Mouse (Mus musculus) splenic B cell, adult 2 months (primary cell): Measurements from ENCODE around the gene Txndc8.

Experiments used
- DNase-seq: peaks from one replicate; pipeline ENCODE4 v3.0.0-alpha.2; 2011; ENCODE audit warnings: low read depth, low spot score
- H3K27me3 ChIP-seq: 2 replicates; pipeline ENCODE4 v1.6.1; 2012; ENCODE audit warnings: mild to moderate bottlenecking, low read length, moderate library complexity, mixed read lengths; ENCODE audit not compliant: control insufficient read depth, poor library complexity, insufficient read depth, severe bottlenecking
- H3K36me3 ChIP-seq: 2 replicates; pipeline ENCODE4 v1.6.1; 2012; ENCODE audit warnings: mild to moderate bottlenecking, low read length, moderate library complexity, mixed read lengths; ENCODE audit not compliant: control insufficient read depth, poor library complexity, insufficient read depth, severe bottlenecking

Txndc8 gene

DNA sequence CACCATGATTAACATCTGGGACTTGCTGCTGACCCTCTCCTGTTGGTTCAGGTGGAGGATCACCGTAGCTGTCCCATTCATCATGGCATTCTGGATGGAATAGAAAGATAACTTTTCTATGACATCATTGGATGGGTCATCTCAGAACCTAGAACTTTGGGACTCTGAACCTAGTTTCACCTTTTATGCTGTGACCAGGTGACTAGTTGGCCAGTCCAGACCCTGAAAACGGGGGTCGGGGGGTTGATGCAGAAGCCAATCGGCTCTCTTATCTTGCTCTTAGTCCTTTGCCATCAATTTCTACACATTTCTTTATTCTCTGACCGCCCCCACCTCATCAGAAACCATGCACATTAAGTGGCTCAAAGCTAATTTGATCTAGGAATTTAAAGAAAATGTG is at the start of gene Txndc8:
Gene Txndc8, minus strand, starts transcription at position 101 of the 400 bp plus-strand sequence.
- no peaks in the 10 kb centered on the region for H3K36me3 ChIP-seq

DNA sequence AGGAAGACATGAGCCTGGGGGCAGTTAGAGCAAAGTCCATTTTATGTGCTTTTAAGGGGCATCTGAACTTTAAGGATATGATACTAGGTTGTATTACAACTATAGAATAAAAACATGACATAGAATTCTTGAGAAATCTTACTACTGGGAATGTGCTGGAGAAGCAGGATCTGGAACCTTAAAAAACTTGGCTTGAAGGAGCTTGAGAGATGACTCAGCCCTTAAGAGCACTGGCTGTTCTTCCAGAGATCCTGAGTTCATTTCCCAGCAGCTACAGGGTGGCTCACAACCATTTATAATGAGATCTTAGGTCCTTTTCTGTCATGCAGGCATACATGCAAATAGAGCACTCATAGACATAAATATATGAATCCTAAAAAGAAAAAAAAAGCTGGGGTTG is 46.7 kb upstream of the Txndc8 start:
- no peak for DNase-seq
- no peaks in the 10 kb centered on the region for H3K36me3 ChIP-seq
- no peaks in the 10 kb centered on the region for H3K27me3 ChIP-seq

More for the DNA sequence above, at the start of gene Txndc8:
- no peak for DNase-seq
- H3K27me3 ChIP-seq: no peaks in the 10 kb centered on the region

DNA sequence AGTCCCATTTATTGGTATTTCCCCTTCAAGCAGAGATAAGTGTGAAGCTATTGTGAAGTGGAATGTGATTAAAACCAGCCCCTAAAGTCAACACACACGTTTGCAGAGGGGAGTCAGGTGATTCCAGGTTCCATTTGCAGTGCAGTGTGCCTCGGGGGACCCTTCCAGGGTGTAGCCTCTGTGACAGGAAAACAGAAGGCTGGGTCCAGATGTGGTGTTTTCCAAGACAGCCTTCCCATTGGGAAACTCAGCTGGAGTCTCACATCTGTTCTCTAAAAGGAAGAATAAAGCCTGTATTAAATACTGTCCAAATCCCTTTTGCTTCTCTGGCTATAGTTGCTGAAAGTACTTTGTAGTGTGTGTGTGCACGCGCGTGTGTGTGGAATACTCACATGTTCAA is 45.5 kb upstream of the Txndc8 start:
- Histone ChIP-seq H3K36me3 (no peaks in the 10 kb centered on the region), H3K27me3 (no peaks in the 10 kb centered on the region)
- no peak for DNase-seq

DNA sequence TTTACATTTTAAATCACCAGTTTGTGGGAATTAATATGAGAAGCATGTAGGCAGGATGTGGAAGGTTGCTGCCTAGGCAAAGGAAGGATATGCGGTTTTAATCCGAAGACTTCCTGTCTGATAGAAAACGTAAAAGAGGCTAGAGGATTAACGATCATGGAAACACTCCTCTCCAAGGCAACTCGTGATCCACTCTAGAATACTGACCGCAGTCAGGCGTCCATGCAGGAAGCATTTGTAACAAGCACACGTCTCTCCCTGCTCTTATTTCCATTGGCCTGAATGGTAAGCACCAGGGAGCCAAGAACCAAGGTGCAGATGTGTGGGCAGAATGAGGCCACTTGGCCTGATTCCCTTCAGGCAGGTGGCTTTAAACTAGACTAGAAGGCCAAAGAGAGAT is 41.8 kb upstream of the Txndc8 start:
- DNase-seq: no peak
- H3K27me3 ChIP-seq: no peaks in the 10 kb centered on the region

DNA sequence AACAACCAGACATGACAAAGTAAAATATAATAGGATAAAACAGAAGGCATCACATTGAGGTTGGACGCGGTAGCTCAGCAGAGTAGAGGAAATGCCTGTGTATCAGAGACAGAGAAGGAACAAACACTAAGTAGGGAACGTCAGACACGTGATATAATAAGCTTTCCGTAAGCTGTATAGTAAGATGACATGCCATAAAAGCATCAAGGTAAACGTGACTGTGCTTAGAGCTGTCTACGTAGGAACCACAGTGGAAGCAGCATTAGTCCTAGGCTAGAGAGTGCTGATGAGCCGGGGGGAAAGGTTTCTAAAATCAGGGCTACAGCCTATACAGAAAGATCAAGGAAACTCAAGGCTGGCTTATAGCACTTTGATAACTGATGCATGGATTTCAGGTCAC is 41.4 kb upstream of the Txndc8 start:
- DNase-seq: no peak
- Histone ChIP-seq H3K27me3 (no peaks in the 10 kb centered on the region), H3K36me3 (no peaks in the 10 kb centered on the region)

More for the DNA sequence above, 41.8 kb upstream of the Txndc8 start:
- H3K36me3 ChIP-seq: no peaks in the 10 kb centered on the region

DNA sequence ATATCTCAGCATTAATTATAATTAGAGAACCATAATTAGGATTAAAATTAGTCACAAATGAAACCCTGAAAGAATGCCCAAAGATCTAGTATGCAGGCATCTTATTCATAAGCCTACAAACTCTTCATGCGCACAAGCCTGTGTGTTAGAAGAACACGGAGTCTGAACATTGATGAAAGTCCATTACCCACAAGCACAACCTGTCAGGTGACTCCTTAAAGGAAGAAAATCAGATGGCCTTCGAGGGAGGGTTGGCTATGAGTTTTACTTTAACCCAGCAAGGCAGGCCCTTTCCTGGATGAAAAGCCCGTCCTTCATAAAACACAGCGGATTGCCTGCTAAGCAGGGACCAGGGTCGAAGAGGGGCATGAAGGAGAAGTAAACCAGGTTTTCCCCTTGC is 35.9 kb upstream of the Txndc8 start:
- no peak for DNase-seq
- Histone ChIP-seq H3K27me3 (no peaks in the 10 kb centered on the region), H3K36me3 (no peaks in the 10 kb centered on the region)

DNA sequence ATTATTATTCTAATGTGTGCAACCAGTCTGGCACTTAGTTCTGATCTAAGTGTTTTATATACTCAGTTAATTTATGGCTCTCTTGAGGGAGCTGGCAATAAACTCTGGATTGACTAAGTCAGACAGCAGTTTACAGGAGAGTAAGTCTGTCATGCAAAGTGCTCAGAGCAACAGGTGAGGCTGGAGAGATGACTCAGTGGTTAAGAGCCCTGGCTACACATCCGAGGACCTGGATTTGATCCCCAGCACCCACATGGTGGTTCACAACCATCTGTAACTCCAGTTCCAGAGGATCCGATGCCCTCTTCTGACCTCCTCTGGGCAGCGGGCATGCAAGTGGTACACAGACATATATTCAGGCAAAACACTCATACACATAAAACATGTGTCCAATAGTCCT is 35.4 kb upstream of the Txndc8 start:
- no peak for DNase-seq
- Histone ChIP-seq H3K36me3 (no peaks in the 10 kb centered on the region), H3K27me3 (no peaks in the 10 kb centered on the region)

DNA sequence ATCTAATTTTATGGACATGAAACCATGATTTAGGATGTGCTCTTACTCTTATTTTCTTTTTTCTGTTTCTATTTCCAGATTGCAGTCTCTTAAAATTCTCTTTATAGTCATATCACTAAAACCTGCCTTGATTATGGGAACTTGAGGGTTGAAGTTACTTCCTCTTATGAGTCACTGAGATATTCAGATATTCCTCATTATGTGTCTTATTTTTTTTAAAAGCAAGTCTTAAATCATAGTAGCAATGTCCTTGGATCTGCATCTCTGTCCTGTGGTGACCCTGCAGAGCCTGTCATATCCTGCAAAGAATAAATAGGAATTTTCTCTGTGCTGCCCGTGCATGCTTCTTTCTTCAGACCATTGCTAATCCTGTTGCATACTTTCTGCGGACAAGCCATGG is 31.2 kb upstream of the Txndc8 start:
- Histone ChIP-seq H3K27me3 (no peaks in the 10 kb centered on the region), H3K36me3 (no peaks in the 10 kb centered on the region)
- no peak for DNase-seq

DNA sequence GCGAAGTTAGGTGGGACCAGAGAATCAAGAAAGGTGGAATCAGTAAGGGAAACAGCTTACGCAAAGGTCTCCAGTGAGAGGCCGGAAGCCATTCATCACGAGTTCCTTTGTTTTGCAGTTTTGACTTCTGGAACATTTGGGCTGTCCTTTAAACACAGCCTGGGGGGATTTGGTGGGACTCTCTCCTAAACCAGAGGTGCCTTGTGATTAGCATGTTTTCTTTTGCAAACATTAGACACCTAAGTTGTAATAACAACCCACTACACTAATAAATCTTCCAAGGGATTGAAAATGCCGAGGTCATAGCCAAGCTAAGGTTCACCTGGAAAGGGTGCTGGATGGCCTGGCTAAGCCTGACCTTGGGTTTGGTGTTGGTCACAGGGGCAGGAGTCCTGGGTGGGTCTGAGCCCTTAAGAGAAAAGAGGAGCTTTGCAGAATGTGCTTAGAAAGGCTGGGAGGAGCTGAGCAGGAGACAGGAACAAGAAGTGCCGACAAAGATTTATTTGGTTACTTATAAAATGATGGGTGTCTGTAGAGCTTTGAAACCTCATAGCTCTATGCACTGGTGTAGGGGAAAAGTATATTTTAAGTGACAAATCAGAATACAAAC is 28.3 kb upstream of the Txndc8 start:
- Histone ChIP-seq H3K36me3 (no peaks in the 10 kb centered on the region), H3K27me3 (no peaks in the 10 kb centered on the region)
- no peak for DNase-seq

DNA sequence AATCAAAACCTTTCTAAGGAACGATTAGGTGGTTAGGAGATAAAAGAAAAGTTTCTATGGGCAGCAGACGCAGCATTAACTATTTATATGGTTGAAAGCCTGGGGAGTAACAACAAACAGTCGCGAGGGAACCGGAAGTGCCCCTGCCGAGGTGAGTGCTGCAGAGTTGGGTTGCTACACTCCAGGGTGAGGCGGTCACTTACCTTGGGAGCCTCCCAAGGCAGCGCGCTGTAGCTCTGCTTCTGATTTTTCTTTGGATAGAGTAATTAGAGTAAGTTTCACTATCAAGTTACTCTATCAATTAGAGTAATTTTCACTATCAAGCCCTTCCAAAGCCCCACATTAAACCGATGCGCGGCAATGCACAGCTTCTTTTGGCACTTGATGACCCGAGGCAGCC is 25.7 kb upstream of the Txndc8 start:
- no peaks in the 10 kb centered on the region for H3K36me3 ChIP-seq
- no peaks in the 10 kb centered on the region for H3K27me3 ChIP-seq

DNA sequence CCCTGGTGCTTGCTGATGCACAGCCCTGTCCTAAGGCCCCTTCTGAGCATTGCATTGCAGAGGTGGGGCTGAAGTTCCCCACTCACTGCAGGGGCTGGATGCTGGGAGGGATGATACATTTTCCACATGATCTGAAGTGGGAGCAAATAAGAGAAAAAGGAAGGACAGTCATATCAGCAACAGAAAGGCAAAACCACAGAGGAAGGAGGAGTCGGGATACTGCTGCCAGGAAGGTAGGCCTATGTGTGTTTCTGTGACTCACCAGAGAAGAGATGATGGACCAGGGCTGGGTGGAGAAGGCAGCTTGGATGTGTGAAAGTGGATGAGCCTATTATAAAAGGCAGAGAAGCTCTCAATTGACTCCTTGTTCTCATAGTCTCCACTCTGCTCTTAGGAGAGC is 23.8 kb upstream of the Txndc8 start:
- no peaks in the 10 kb centered on the region for H3K36me3 ChIP-seq
- no peak for DNase-seq
- no peaks in the 10 kb centered on the region for H3K27me3 ChIP-seq

More for the DNA sequence above, 25.7 kb upstream of the Txndc8 start:
- no peak for DNase-seq

DNA sequence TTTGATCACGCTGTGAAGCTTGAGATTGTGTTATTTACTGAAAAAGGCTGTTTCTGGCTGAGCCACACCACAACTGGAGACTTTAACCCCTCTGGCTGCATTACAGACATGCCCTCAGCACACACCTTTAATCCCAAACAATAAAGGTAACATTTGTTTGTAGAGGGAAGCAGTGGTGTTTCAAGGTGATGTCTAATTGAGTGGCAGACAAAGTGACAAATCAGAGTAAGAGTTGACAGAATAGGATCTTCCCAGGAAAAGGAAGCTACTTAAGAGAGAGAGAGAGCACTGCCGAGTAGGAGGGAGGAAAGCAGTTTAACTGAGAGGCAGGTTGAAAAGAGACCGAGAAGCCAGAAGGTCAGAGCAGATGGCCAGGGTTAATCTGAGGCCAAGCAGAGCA is 5.4 kb downstream of the Txndc8 start:
- Histone ChIP-seq H3K27me3 (no peaks in the 10 kb centered on the region), H3K36me3 (no peaks in the 10 kb centered on the region)
- DNase-seq: no peak

DNA sequence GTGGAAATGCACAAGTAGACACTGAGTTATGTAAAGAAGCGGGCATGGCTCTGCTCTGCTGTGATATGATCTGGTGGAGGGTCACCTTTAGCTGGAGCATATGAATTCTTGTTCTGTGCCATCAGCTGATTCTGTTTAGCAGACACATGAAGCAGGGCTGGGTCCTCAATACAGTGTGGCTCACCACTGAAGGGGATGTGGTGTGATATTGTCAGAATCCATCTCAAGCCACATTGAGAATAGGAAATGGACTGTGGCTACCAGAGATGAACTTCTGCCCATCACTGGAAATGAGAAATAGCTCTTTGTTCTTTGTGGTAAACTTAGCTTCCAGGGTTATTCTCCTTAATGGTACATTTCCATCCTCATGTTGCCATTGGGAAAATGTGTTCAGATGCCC is 17.5 kb downstream of the Txndc8 start:
- DNase-seq: no peak
- H3K36me3 ChIP-seq: no peaks in the 10 kb centered on the region
- no peaks in the 10 kb centered on the region for H3K27me3 ChIP-seq

DNA sequence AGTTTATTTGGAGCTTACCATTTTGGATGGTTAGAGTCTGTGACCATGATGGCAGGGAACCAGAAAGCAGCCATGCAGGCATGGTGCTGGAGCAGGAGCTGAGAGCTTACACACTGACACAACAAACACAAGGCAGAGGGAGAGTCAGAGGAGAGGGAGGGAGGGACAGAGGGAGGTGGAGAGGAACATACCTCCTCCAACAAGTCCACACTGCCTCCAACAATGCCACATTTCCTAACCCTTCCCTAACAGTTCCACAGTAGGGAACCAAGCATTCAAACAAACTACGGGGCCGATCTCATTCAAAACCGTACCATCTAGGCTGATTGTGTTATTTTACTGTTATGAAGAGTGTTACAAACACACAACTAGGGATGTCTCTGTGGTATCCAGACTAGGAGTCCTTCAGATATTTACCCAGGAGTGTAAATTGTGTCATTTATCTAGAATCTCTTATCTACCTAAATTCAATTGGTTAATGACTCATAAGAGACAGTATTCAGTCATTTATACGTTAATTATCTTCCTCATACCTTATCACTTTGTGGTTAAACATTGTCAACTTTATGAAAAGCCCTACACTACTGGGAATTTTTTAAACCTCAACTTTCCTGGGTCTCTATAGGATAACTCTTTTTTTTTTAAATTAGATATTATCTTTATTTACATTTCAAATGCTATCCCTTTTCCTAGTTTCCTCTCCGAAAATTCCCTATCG is 34.4 kb downstream of the Txndc8 start:
- Histone ChIP-seq H3K36me3 (no peaks in the 10 kb centered on the region), H3K27me3 (no peaks in the 10 kb centered on the region)
- DNase-seq: no peak

DNA sequence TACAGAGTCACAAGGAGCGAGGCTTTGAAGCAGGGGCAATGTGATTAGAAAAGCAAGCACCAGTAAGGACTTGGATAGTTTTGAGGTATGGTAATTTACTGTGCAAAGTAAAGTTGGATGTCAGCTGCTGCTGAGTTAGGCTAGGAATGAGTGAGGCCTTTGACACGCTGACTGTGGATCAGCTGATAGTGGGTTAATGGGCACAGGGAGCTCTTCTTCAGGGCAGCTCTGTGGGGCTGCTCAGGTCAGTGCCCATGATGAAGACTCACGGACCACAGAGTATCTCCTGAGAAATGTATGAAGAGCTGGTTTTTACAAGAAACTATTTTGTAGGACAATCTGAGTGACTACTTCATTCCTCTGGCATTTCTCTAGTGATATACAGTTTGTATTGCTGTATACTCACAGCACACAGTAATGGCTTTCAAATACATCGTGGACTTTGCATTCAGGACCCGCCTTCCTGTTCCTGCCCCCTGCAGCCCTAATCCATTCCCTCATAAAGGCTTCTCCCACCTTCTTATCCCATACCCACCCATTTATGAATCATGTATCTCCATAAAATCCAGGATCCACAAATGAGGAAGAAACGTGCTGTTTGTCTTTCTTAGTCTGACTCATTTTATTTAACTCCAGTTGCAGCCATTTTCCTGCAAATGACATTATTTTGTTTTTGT is 35.2 kb downstream of the Txndc8 start:
- Histone ChIP-seq H3K27me3 (no peaks in the 10 kb centered on the region), H3K36me3 (no peaks in the 10 kb centered on the region)
- DNase-seq: no peak
